In genomic region chr1:133854421-133855273, GRCm38 (mm10) we compare ENCODE assay signal across 8 mouse cellular contexts. TPM values are rescaled to one million over a fixed set of nuclear protein-coding genes. Genes with fewer than 3 reads are reported as not detected.
DNase-seq lines count a peak whose midpoint lies in the region; ATAC-seq and TF ChIP-seq lines count a peak whose summit lies in the region.

No protein-coding gene starts in this region.

- no peak for TF ChIP-seq CTCF in brain, embryonic 14.5 days (IDR thresholded peaks at IDR 0.05; ENCODE audit: borderline replicate concordance, extremely low read depth, insufficient read depth, insufficient read length)

- H3K4me3 ChIP-seq in kidney, embryonic 14.5 days (ENCODE audit: low read length): peak overlapping the region; percentile 27
- peak overlapping the region; percentile 18 for H3K4me3 ChIP-seq in lung, embryonic 16.5 days (ENCODE audit: low read length)

- no peaks in the 10 kb centered on the region for H3K36me3 ChIP-seq in kidney, embryonic 14.5 days (ENCODE audit: control insufficient read depth, insufficient read depth, low read length)
- no peaks in the 10 kb centered on the region for H3K36me3 ChIP-seq in lung, embryonic 16.5 days (ENCODE audit: control insufficient read depth, insufficient read depth, low read length)

- H3K4me2 ChIP-seq in kidney, embryonic 14.5 days (replicated peaks; ENCODE audit: low read depth, low read length): peak overlapping the region; percentile 44
- peak overlapping the region; percentile 51 for H3K4me2 ChIP-seq in lung, embryonic 16.5 days (ENCODE audit: low read depth, low read length)

- H3K27ac ChIP-seq in kidney, embryonic 14.5 days (ENCODE audit: low read depth, low read length): no peak overlapping the region
- no peak overlapping the region for H3K27ac ChIP-seq in lung, embryonic 16.5 days (ENCODE audit: low read length)

- no peak overlapping the region; the same call in 1 of the 2 replicates for H3K9ac ChIP-seq in kidney, embryonic 14.5 days (ENCODE audit: low read depth, low read length)
- H3K9ac ChIP-seq in lung, embryonic 16.5 days (ENCODE audit: low read length): no peak overlapping the region

- ATAC-seq in kidney, embryonic 14.5 days (ENCODE audit: low FRiP score, low TSS enrichment): 0 out of 2 replicates have a peak, but pooled peaks have one; percentile 14
- ATAC-seq in lung, embryonic 16.5 days (ENCODE audit: low read depth): no peak

- H3K4me1 ChIP-seq in kidney, embryonic 14.5 days (ENCODE audit: control insufficient read depth, insufficient read depth, low read length): peaks cover 10% of the 10 kb centered on the region
- peaks cover 13% of the 10 kb centered on the region for H3K4me1 ChIP-seq in lung, embryonic 16.5 days (replicated peaks; ENCODE audit: control insufficient read depth, insufficient read depth, low read length)

- peak; percentile 30 for DNase-seq in gastrocnemius, adult 18-20 months (ENCODE audit: low spot score)
- DNase-seq in gastrocnemius, postnatal 25 days: no peak
- peak; percentile 87 for DNase-seq in brain, embryonic 14.5 days (ENCODE audit: low read depth)
- DNase-seq in heart, adult 9 months (ENCODE audit: low spot score in 2 of 2): peak; percentile 23 to 57
- DNase-seq in right cerebral cortex, postnatal 10 days (ENCODE audit: low spot score in 2 of 2): peak; percentile 62 to 65
- DNase-seq in gastrocnemius, postnatal 10 days: no peak

- TF ChIP-seq POLR2A in brain, embryonic 14.5 days (IDR thresholded peaks at IDR 0.05; ENCODE audit: borderline replicate concordance, extremely low read depth, insufficient read depth, insufficient read length, poor library complexity, severe bottlenecking): no peak

- no peaks in the 10 kb centered on the region for H3K9me3 ChIP-seq in kidney, embryonic 14.5 days (ENCODE audit: control insufficient read depth, low read length)
- H3K9me3 ChIP-seq in lung, embryonic 16.5 days (ENCODE audit: control insufficient read depth, low read length): no peaks in the 10 kb centered on the region

- H3K27me3 ChIP-seq in kidney, embryonic 14.5 days (ENCODE audit: control insufficient read depth, insufficient read depth, low read length): no peaks in the 10 kb centered on the region
- H3K27me3 ChIP-seq in lung, embryonic 16.5 days (ENCODE audit: control insufficient read depth, insufficient read depth, low read depth, low read length): no peaks in the 10 kb centered on the region; the same call in 1 of the 2 replicates

- WGBS in kidney, embryonic 14.5 days: 4% methylated on average over 17 of the region's 17 CpGs
- 4% methylated on average over 17 of the region's 17 CpGs for WGBS in lung, embryonic 16.5 days

RNA-seq across cellular contexts. Expression of gene Optc, which starts 53.2 kb away (rescaled TPM):
- total RNA-seq in gastrocnemius, adult 18-20 months (2021): under 1 TPM in 1 of 2 experiments, not detected in 1; 0.19 TPM
- total RNA-seq in gastrocnemius, postnatal 25 days (2021): under 1 TPM in 1 of 2 experiments, not detected in 1; 0.75 TPM
- 9.0 and 9.2 TPM in 2 replicates for polyA plus RNA-seq in brain, embryonic 14.5 days (2012; rRNA removed)
- 0.26 TPM in 1 of 2 replicates, not detected in the other for polyA plus RNA-seq in kidney, embryonic 14.5 days (2014; fragmentation: Nextera tagmentation; extraction: Ambion mirVana)
- polyA plus RNA-seq in lung, embryonic 16.5 days (2015; fragmentation: Nextera tagmentation; extraction: Ambion mirVana): 0.29 and 0.54 TPM in 2 replicates
- under 1 TPM; 0.16 to 0.23 TPM for total RNA-seq in gastrocnemius, postnatal 10 days (2021)

RNA-seq across cellular contexts. Expression of gene Atp2b4, which starts 53.8 kb away (rescaled TPM):
- 10 to 100 TPM in 1 of 2 experiments, 1 to 10 TPM in 1; 7.1 to 11.6 TPM for total RNA-seq in gastrocnemius, adult 18-20 months (2021)
- total RNA-seq in gastrocnemius, postnatal 25 days (2021): 10 to 100 TPM; 12.0 to 17.2 TPM
- polyA plus RNA-seq in brain, embryonic 14.5 days (2012; rRNA removed): 13.3 and 25.0 TPM in 2 replicates
- polyA plus RNA-seq in kidney, embryonic 14.5 days (2014; fragmentation: Nextera tagmentation; extraction: Ambion mirVana): 5.2 and 9.6 TPM in 2 replicates
- polyA plus RNA-seq in lung, embryonic 16.5 days (2015; fragmentation: Nextera tagmentation; extraction: Ambion mirVana): 7.7 and 9.0 TPM in 2 replicates
- total RNA-seq in gastrocnemius, postnatal 10 days (2021): 10 to 100 TPM; 25.2 to 35.3 TPM

Comparison
In these comparisons a context has a peak if more than half of its experiments do, and no peak if none do; other contexts are left out.
1. DNase-seq: peak in gastrocnemius, adult 18-20 months (single experiment), brain, embryonic 14.5 days (single experiment), heart, adult 9 months (2 of 2) and right cerebral cortex, postnatal 10 days (2 of 2); none in gastrocnemius, postnatal 25 days (single experiment) and gastrocnemius, postnatal 10 days (single experiment).